Mouse (Mus musculus) layer of hippocampus, postnatal 36 days (tissue): ENCODE measurements around the gene Axl. TPM values are rescaled to one million over a fixed set of nuclear protein-coding genes. Genes with fewer than 3 reads are reported as not detected.
A peak's percentile ranks its signal among the peaks of the same experiment; 100 is the strongest.

Experiments used
- DNase-seq, 2 experiments: peaks; one replicate each; pipeline ENCODE4 v3.0.0; 2022
- total RNA-seq, 2 experiments: library from RNA; stranded (reverse); gene quantifications; 2 replicates each; pipeline ENCODE4 v1.2.3; 2021

Gene Axl
- 10 to 100 TPM; 39.8 to 42.1 TPM for total RNA-seq

GRCm38 (mm10) chr7:25788220-25789128 is at the start of gene Axl:
Axl (minus strand) TSS chr7:25788705.
- peak; percentile 47 to 60 for DNase-seq

- no peak for DNase-seq
Measured at GRCm38 (mm10) chr7:25835188-25835891, 46.8 kb upstream of the Axl start.

GRCm38 (mm10) chr7:25831557-25832530 is 43.3 kb upstream of the Axl start:
- DNase-seq: no peak

GRCm38 (mm10) chr7:25830251-25830650 is 41.7 kb upstream of the Axl start:
- no peak for DNase-seq

- DNase-seq: no peak
Measured at GRCm38 (mm10) chr7:25827199-25827598, 38.7 kb upstream of the Axl start.

- no peak for DNase-seq
Measured at GRCm38 (mm10) chr7:25826029-25826428, 37.5 kb upstream of the Axl start.

- no peak for DNase-seq
Measured at GRCm38 (mm10) chr7:25825043-25825442, 36.5 kb upstream of the Axl start.

- DNase-seq: no peak
Measured at GRCm38 (mm10) chr7:25816241-25816919, 27.9 kb upstream of the Axl start, which contains the start of gene Cyp2s1. Cyp2s1 (minus strand) TSS chr7:25816913.

GRCm38 (mm10) chr7:25815571-25815970 is 27.1 kb upstream of the Axl start:
- no peak for DNase-seq

GRCm38 (mm10) chr7:25814711-25815110 is 26.2 kb upstream of the Axl start:
- DNase-seq: no peak

- no peak for DNase-seq
Measured at GRCm38 (mm10) chr7:25812195-25812594, 23.7 kb upstream of the Axl start.

- DNase-seq: no peak
Measured at GRCm38 (mm10) chr7:25811716-25812115, 23.2 kb upstream of the Axl start.

- DNase-seq: peak; percentile 70 to 83
Measured at GRCm38 (mm10) chr7:25805631-25806343, 17.3 kb upstream of the Axl start.

- DNase-seq: no peak
Measured at GRCm38 (mm10) chr7:25804792-25805191, 16.3 kb upstream of the Axl start.

GRCm38 (mm10) chr7:25803460-25803859 is 15.0 kb upstream of the Axl start:
- DNase-seq: no peak

GRCm38 (mm10) chr7:25802241-25803125 is 14.0 kb upstream of the Axl start:
- no peak for DNase-seq

GRCm38 (mm10) chr7:25801031-25801430 is 12.5 kb upstream of the Axl start:
- DNase-seq: no peak

GRCm38 (mm10) chr7:25799369-25799768 is 10.9 kb upstream of the Axl start:
- no peak for DNase-seq

- DNase-seq: no peak
Measured at GRCm38 (mm10) chr7:25798540-25798939, 10.0 kb upstream of the Axl start.

- DNase-seq: no peak
Measured at GRCm38 (mm10) chr7:25794775-25795174, 6.3 kb upstream of the Axl start.
